Mouse (Mus musculus): ENCODE data around the gene Ubl4b.

The Ubl4b gene

DNA sequence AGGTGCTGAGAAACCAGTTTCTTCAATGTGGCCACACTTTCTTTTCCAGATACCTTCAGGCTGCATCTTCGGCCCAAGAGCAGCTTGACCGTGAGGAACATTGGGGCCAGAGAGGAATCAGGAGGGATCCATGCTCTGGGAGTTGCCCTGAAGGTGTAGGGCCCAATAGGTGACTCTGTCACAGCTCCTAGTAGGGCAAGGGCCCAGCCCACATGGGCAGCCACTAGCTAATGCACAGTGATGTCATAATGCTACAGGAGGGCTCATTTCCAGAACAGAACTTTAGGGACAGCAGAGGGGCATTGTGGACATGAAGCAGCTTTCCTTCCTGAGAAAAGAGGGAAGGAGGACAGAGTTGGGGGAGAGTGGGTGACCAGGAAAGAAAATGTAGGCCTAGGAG, at the start of gene Ubl4b:
Gene Ubl4b (minus strand): TSS at position 232 of the 400 bp plus-strand sequence.
- ChIA-PET CTCF (no interaction called here), POLR2A (no interaction called here)

DNA sequence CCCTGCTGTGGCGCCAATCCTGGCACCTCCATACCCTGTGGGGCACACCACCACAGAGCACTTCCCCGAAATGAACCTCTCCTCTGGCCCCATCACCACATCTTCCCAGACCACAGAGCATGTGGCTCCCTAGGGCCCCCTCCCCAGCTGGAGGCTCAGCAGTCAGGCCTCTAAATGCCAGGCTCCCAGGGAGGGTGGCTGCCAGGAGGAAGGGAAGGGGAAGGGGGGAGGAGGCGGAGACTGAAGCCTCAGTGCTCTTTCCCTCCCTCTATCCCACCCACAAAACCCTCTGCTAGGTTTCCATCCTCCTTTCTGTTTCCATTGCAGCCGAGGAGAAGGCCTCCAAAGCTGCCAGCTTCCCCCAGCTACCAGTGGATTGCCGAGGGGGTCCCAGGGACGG, 45.3 kb upstream of the Ubl4b start:
- POLR2A ChIA-PET, result interaction anchor here in 2 of 4 experiments (0.8 to 1.7 kb wide), 4 partner anchors 13 to 31 kb away, joined by 3 to 4 read pairs (median 4); partner anchors contain the start of genes Gm10961 (in 1 of the 2) and Strip1 (in 1 of the 2)
- CTCF ChIA-PET, result interaction anchor here in 2 of 4 experiments (0.6 to 1.4 kb wide), 3 partner anchors 13 to 306 kb away, joined by 3 to 7 read pairs (median 3); no protein-coding TSS in a partner anchor

DNA sequence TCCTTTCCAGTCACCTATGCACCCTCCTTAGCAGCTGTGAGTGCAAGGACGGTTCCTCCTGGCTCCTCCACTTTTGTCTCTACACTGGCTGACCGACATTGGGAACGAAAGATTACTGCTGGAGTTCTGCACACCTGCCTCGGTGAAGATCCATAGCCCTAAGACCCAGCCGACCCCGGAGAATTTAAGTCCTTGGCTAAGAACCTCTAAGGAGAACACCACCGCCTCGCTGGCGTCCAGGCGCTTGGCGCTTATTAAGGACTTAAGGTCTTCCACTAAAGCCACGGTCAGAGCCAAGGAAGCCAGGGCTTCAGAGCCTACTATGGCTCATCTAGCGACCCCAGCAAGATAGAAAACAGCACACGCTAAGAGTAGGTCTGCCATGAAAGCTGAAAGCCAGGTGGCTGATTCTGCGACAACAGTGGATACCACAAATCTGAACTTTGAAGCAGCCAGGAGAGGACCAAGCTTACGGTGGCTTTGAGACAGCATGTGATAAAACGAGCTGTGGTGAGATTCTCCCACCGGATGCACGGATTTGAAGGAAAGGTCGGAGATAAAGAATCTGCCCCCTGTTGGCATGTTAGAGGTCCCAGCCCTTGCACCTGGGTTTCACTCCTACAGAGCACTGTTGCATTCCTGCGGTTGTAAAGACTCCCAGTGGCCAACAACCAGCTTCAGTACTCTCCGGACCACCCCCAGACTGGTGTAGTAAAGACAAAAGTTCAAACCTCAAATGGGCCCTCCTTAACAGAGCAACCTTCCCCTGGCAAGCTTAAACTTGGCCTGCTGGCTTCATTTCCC, 42.9 kb upstream of the Ubl4b start:
- ChIA-PET CTCF (interaction anchor here in 3 of 4 experiments (0.6 to 1.8 kb wide), 5 partner anchors 9 to 189 kb away, joined by 3 to 11 read pairs (median 4); no protein-coding TSS in a partner anchor), POLR2A (interaction anchor here in 1 of 4 experiments (0.5 to 1.9 kb wide), 7 partner anchors 8 to 182 kb away, joined by 3 to 6 read pairs (median 4); no protein-coding TSS in a partner anchor)

DNA sequence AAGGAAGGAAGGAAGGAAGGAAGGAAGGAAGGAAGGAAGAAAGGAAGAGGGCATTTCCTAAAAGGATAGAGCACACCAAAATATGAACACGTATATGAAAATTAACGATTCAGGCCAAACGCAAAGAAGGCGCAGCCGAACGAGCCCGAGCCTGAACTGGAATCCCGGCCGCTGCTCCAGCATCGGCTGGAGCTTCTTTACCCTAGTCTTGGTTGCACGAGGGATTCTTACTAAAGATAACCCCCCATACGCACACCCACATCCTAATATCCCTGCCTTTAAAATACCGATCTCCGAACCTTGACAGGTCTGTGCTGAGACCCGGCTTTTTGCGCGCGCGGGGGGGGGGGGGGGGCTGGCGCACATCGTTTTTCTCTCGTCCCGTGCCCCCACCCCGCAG, 42.3 kb upstream of the Ubl4b start:
- CTCF ChIA-PET, result interaction anchor here in 1 of 4 experiments (0.6 to 1.8 kb wide), 4 partner anchors 8 to 189 kb away, joined by 3 to 6 read pairs (median 4); no protein-coding TSS in a partner anchor
- POLR2A ChIA-PET, result interaction anchor here in 2 of 4 experiments (0.6 to 1.9 kb wide), 6 partner anchors 9 to 1786 kb away, joined by 3 to 8 read pairs (median 4); no protein-coding TSS in a partner anchor

DNA sequence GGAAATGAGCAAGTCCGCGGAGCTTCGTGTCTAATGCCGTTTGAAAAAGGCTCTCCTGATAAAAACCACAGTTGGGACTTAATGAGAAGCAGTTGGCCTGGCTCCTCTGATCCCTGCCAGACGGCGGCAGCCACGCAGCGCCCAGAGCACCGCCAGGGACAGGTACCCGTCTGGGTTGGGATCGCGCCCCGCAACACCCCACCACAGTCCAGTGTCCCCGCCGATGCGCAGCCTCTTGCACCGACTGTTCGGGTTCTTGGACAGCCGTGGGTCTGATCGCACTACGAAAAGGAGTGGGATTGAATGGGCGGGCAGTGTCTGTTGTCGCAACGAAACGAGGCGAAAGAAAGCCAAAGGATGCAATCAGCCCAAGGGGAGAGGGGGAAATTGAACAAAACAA, 41.7 kb upstream of the Ubl4b start:
- POLR2A ChIA-PET, result interaction anchor here in 1 of 4 experiments (0.8 kb wide), 1 partner anchor 13 kb away, joined by 3 read pairs; no protein-coding TSS in a partner anchor
- CTCF ChIA-PET, result interaction anchor here in 1 of 4 experiments (1.4 to 1.8 kb wide), 2 partner anchors 9 to 16 kb away, joined by 3 to 4 read pairs; no protein-coding TSS in a partner anchor

DNA sequence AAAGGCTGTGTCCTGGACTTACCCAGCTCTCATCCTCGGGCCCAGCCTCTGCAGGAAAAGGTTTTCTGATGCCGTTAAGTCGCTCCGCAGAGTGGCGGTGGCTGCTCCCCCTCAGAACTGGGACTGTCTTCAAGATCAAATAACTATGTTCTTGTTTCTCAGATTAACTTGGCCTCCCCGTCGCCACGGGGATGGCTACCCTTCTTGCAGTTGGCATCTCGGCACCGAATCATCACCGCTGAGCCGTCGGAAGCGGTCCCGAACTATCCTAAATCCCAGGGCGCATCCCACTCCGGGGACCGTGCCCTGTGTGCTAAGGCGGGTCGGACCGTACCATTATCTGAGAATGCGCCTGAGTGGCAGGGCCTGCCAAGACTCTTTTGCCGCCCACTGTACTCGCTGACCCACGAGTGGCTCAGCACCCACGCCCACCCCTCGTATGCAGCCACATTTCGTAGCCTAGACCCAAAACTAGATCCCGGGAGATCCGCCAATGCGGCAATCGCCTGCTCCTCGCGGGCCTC, 41.1 kb upstream of the Ubl4b start:
- POLR2A ChIA-PET, result interaction anchor here in 1 of 4 experiments (0.5 kb wide), 1 partner anchor 33 kb away, joined by 3 read pairs; no protein-coding TSS in a partner anchor
- CTCF ChIA-PET, result interaction anchor here in 1 of 4 experiments (1.4 kb wide), 1 partner anchor 9 kb away, joined by 3 read pairs; no protein-coding TSS in a partner anchor

DNA sequence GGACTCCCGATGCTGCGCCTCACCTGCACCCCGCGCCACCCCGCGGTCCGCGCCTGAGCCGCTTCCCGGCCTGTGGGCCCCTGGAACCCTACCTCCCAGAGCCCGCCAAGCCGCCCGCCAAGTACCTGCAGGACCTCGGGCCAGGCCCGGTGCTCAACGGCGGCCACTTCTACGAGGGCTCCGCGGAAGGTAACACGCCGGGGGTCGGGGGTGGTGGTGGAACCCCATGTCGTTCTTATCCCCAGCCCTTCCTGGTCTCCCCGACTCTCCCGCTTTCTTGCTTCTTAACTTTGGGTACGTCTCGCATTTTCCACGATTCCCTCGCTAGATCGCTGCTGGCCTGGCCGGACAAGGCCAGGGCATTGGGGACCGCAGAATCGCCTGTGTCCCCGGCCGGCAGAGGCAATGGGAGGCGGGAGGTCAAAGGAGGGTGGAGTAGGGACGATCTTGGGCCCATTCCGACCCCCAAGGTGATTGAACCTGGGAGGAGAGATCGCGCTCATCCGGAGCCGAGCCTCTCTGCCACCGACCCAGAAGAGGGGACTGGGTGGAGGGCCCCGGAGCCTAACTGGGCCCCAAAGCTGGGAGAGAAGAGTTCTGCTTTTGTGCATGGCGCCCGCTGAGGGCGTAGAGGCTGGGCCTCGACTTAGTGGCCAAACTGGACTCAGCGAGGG, 40.5 kb upstream of the Ubl4b start:
- CTCF ChIA-PET, result interaction anchor here in 3 of 4 experiments (0.6 to 1.6 kb wide), 4 partner anchors 10 to 268 kb away, joined by 3 to 7 read pairs (median 4); no protein-coding TSS in a partner anchor
- POLR2A ChIA-PET, result interaction anchor here in 1 of 4 experiments (0.5 to 1.7 kb wide), 3 partner anchors 12 to 675 kb away, joined by 3 to 9 read pairs (median 3); no protein-coding TSS in a partner anchor

DNA sequence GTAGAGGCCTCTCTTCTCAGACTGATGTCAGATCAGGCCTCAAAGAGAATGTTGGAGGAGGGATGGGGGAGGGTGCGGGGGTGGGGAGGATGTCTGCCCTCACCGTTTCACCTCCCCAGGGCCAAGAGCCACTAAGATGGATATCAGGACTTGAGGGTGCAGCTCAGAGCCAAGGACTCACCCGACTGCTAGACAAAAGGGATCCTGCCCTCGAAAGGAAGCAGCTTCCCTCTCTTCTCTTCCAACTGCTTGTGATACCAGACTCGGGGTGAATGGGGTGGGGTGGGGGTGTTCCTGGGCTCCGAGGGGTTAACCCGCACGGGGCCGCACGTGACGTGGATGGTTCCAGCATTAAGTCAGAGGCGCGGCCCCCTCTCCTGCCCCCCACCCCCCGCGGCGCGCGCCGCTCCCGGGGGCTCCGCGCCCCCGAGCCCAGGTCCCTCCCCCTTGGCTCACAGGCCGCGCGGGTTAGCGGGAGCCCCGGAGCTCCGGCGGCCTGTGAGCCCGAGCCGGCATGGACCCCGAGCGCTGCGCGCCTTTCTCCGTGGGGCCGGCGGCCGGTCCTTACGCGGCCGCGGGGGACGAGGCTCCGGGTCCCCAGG, 39.9 kb upstream of the Ubl4b start, which contains the start of gene Alx3:
Gene Alx3 (plus strand): TSS at position 370 of the 602 bp plus-strand sequence.
- ChIA-PET POLR2A (interaction anchor here in 3 of 4 experiments (0.6 to 1.7 kb wide), 12 partner anchors 8 to 879 kb away, joined by 3 to 9 read pairs (median 3); partner anchors contain the start of gene Lamtor5 (in 1 of the 3)), CTCF (interaction anchor here in 3 of 4 experiments (0.6 to 1.6 kb wide), 6 partner anchors 11 to 269 kb away, joined by 3 to 7 read pairs (median 4); no protein-coding TSS in a partner anchor)

DNA sequence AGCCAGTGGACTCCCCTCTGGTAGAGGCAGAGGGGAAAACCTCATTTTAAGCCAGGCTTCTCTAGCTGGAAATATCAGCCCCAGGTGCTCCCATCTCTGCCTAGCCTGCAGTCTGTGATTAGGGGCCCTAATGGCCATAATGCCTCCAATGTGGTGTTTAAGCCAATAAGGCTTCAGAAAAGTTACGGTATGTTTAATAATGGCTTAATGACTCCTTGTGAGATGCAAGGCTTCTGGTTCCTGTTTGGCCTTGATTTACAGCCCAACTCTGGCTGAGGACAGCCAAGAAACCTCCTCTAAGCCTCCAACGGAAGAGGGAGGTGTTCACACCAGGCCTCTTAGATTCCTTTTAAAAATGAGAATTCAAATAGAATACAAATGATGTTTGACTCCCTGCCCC, 38.8 kb upstream of the Ubl4b start:
- CTCF ChIA-PET, result interaction anchor here in 3 of 4 experiments (0.5 to 1.6 kb wide), 5 partner anchors 12 to 729 kb away, joined by 3 to 16 read pairs (median 5); no protein-coding TSS in a partner anchor
- POLR2A ChIA-PET, result interaction anchor here in 1 of 4 experiments (1.7 kb wide), 1 partner anchor 10 kb away, joined by 9 read pairs; no protein-coding TSS in a partner anchor

DNA sequence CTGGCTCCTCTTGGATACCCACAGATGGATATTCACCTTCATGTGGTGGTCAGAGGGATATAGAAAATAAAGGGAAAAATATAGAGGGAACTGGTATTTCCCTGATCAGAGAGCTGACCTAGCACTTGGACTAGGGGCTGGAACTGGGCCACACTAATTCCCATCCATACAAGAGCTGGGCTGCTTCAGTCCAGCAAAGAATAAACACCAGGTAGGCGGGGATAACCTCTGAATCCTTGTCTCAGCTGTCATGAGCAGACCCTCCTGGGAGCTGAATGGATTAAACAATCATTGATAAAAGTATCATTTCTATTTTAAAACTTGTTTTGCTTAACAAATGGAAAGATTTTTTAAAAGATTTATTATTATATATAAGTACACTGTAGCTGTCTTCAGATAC, 36.7 kb upstream of the Ubl4b start:
- ChIA-PET POLR2A (interaction anchor here in 2 of 4 experiments (0.6 to 1.2 kb wide), 4 partner anchors 32 to 1655 kb away, joined by 3 to 4 read pairs (median 4); no protein-coding TSS in a partner anchor), CTCF (interaction anchor here in 1 of 4 experiments (0.6 kb wide), 1 partner anchor 501 kb away, joined by 3 read pairs; the partner anchor contains the start of gene Gnat2)

DNA sequence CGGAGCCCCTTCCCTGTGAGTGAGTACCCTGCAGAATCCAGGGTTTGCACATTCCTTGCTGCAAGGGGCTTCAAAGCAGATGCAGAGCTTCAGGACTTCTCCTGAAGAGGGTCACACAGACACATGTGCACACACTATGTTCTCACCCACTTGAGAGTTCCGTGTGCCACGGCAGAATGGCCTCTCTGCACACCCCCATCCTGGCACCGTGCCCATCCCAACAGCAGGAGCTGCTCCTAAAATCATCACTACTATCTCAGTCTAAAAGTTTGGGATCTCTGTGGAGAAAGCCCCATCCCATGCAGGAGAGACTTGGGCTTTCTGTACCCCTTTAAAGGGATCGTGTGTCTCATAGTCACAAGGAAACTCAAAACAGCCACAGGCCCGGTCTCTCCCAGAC, 31.6 kb upstream of the Ubl4b start:
- ChIA-PET CTCF (no interaction called here), POLR2A (no interaction called here)

DNA sequence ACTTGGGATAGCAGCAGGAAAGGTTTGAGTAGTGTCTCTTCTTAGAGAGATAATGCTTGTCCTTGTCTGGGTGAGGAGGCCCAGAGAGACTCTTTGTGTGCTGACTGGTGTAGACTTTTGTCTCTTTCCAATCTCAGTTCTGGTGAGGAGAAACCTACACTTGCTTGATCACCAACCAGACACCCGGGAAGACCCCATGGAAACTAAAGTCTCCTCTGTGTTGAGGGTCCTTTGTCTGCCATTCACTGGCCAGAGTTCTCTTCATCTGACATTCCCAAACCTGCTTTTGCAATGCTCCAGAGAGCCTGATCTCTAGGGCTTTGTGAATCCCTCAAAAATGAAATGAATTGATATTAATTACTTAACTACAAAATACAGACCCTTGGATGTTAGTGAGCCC, 29.0 kb upstream of the Ubl4b start:
- CTCF ChIA-PET, result interaction anchor here in 1 of 4 experiments (1.6 kb wide), 1 partner anchor 13 kb away, joined by 3 read pairs; no protein-coding TSS in a partner anchor
- POLR2A ChIA-PET, result interaction anchor here in 1 of 4 experiments (0.7 to 1.8 kb wide), 4 partner anchors 11 to 25 kb away, joined by 3 to 9 read pairs (median 4); partner anchors contain the start of gene Alx3

DNA sequence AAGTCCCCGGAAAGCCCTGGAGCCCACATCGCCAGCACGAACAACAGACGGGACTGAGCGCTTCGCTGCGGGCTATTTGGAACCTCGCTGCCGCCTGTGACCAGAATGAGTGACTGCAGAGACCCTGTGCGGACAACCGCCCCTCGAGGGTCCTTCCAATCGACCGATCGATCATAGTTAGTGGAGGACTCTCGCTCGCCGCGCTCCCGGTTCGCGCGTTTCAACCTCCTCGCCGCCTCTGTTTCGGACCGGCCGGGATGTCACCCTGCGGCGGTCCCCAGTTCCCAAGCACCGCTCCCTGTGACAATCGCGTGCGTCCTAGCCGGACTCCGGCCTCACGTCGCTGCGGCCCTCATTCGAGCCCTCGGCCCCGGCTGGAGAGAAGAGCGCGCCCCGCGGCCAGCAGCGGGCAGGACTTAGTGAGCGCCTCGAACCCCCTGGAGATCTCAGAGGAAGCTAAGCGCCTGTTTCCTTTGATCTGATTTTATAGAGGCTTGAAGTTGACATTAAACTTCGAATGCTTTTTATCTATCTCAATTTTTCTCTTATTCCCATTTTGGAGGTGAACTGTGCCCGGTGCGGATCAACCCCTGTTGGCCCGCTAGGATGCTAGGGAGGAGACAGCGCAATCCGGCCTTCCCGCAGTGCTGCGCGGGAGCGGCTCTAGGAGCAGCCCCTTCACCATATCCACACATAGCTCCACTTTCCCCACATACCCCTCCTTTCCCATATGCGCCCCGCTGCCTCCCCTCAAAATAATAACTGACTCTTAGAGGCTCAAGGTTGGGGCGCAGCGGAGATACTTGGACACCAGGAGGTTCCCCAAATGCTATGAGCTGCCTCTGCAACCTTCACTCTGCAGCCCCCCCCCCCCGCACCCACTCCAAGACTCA, 28.2 kb upstream of the Ubl4b start:
- ChIA-PET POLR2A (interaction anchor here in 2 of 4 experiments (0.6 to 1.8 kb wide), 4 partner anchors 11 to 112 kb away, joined by 3 to 9 read pairs (median 4); partner anchors contain the start of gene Alx3 (in 1 of the 2)), CTCF (interaction anchor here in 1 of 4 experiments (1.6 kb wide), 1 partner anchor 12 kb away, joined by 3 read pairs; no protein-coding TSS in a partner anchor)

DNA sequence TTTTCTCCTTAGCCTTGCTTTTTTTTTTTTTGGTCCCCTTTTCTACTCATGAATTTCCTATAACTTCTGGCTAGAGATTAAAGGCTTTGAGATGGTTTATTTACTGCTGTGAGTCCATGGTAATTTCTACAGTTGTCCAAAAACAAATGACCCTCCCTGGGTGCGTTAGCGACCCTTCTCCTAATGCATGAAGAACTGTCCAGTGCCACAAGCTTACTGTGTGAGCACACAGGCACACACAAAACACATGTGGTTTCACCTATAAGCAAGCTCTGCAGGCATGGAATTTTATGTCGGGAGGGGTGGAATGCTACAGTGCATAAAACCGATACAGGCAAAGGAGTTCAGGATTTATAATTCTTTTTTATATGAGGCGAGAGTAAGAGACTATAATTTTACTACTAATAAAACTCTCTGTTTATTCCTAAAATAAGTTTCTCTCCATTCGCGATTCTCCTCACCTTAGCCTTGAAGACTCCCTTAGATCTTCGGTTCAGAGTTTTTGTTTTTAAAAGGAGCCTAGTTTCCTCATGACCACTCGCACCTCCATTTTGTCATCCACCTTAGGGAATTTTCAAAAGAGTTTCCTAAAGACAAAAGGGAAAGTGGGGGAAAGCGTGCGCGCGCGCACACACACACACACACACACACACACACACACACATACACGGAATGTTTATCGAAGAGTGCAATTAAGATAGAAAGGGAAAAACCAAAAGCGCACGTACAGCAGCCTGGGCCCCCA, 27.4 kb upstream of the Ubl4b start:
- CTCF ChIA-PET, result interaction anchor here in 2 of 4 experiments (0.8 to 1.6 kb wide), 2 partner anchors 11 to 349 kb away, joined by 3 read pairs; partner anchors contain the start of gene Gstm7 (in 1 of the 2)
- POLR2A ChIA-PET, result interaction anchor here in 1 of 4 experiments (0.7 kb wide), 1 partner anchor 18 kb away, joined by 3 read pairs; no protein-coding TSS in a partner anchor

Data from embryonic stem cell, embryonic (primary cell).